Mouse (Mus musculus) kidney, postnatal 0 days (tissue): ENCODE measurements at regions not wholly inside any gene's neighbourhood (a gene's known extent, or its start where the extent isn't known, plus 50 kb on each side); places are given as distances from the start of the nearest gene placed in this dataset.
A peak's percentile ranks its signal among the peaks of the same experiment; 100 is the strongest.

Experiments
- ATAC-seq: fragments of 200-750 bp; cut with Nextera tagmentation; replicated peaks from 2 replicates; pipeline ENCODE4 v1.8.0; 2017; ENCODE audit warnings: low read depth, moderate number of reproducible peaks, moderate TSS enrichment, moderate library complexity; ENCODE audit not compliant: low FRiP score
- DNase-seq: peaks from one replicate; pipeline ENCODE4 v3.0.0-alpha.2; 2016; ENCODE audit warnings: low spot score
- H3K27ac ChIP-seq: fragments of 300-500 bp; sonication (generic); 2 replicates; pipeline ENCODE4 v1.5.1; 2014; ENCODE audit warnings: mild to moderate bottlenecking
- H3K27me3 ChIP-seq: fragments of 300-500 bp; sonication (generic); 2 replicates; pipeline ENCODE4 v1.6.1; 2014; ENCODE audit warnings: low read length, mixed read lengths; ENCODE audit not compliant: insufficient read depth
- H3K36me3 ChIP-seq: fragments of 300-500 bp; sonication (generic); 2 replicates; pipeline ENCODE4 v1.6.1; 2014; ENCODE audit warnings: low read length, mixed read lengths; ENCODE audit not compliant: insufficient read depth
- H3K4me1 ChIP-seq: fragments of 300-500 bp; sonication (generic); replicated peaks from 2 replicates; pipeline ENCODE4 v1.6.1; 2014; ENCODE audit warnings: antibody characterized with exemption, low read length, mixed read lengths; ENCODE audit not compliant: insufficient read depth
- H3K4me2 ChIP-seq: fragments of 300-500 bp; sonication (generic); 2 replicates; pipeline ENCODE4 v1.6.1; 2014; ENCODE audit warnings: mild to moderate bottlenecking, low read length, moderate library complexity, mixed read lengths
- H3K4me3 ChIP-seq: fragments of 300-500 bp; sonication (generic); replicated peaks from 2 replicates; pipeline ENCODE4 v1.5.1; 2014; ENCODE audit warnings: low read depth, low read length
- H3K9ac ChIP-seq: fragments of 300-500 bp; sonication (generic); 2 replicates; pipeline ENCODE4 v1.6.1; 2014; ENCODE audit warnings: low read depth, low read length
- H3K9me3 ChIP-seq: fragments of 300-500 bp; sonication (generic); replicated peaks from 2 replicates; pipeline ENCODE4 v1.6.1; 2016; ENCODE audit warnings: low read length, inconsistent platforms, mixed read lengths
- CTCF ChIP-seq: IDR thresholded peaks from 2 replicates; pipeline ENCODE4 v1.5.1; 2016; ENCODE audit warnings: antibody characterized with exemption, low read depth, mild to moderate bottlenecking, moderate library complexity
- WGBS: fragments of 180-500 bp; shearing (Covaris S2); extraction: QIAGEN DNeasy Blood & Tissue Kit; methylation state at CpG from one replicate; pipeline ENCODE4 v1.1.7; 2014; 5-methylcytosine and 5-hydroxymethylcytosine counted together

- Histone ChIP-seq H3K9ac (no peak overlapping the region), H3K27me3 (no peaks in the 10 kb centered on the region), H3K9me3 (no peaks in the 10 kb centered on the region), H3K4me2 (no peak overlapping the region), H3K36me3 (no peaks in the 10 kb centered on the region), H3K27ac (no peak overlapping the region), H3K4me3 (no peak overlapping the region), H3K4me1 (no peaks in the 10 kb centered on the region)
- DNase-seq (no peak), ATAC-seq (no peak)
- 80% methylated on average over 2 of the region's 2 CpGs for WGBS
- no peak for TF ChIP-seq CTCF
These were observed 619.1 kb upstream of the Manea start for GRCm38 (mm10) chr4:26965831-26966230.

GRCm38 (mm10) chr4:26964850-26965249, 618.2 kb upstream of the Manea start:
- H3K9me3 ChIP-seq = no peaks in the 10 kb centered on the region
- TF ChIP-seq CTCF = no peak
- WGBS = 77% methylated on average over 2 of the region's 2 CpGs
- H3K4me3 ChIP-seq = no peak overlapping the region
- no peaks in the 10 kb centered on the region for H3K36me3 ChIP-seq
- no peak overlapping the region for H3K9ac ChIP-seq
- no peak overlapping the region for H3K27ac ChIP-seq
- no peaks in the 10 kb centered on the region for H3K27me3 ChIP-seq
- DNase-seq = no peak
- no peak for ATAC-seq
- no peaks in the 10 kb centered on the region for H3K4me1 ChIP-seq
- no peak overlapping the region for H3K4me2 ChIP-seq

- DNase-seq (no peak), ATAC-seq (no peak)
- H3K4me2 ChIP-seq = no peak overlapping the region
- no peak overlapping the region for H3K4me3 ChIP-seq
- H3K9me3 ChIP-seq = no peaks in the 10 kb centered on the region
- WGBS = 85% methylated on average over 2 of the region's 2 CpGs
- no peak overlapping the region for H3K27ac ChIP-seq
- no peaks in the 10 kb centered on the region for H3K4me1 ChIP-seq
- H3K27me3 ChIP-seq = no peaks in the 10 kb centered on the region
- no peak overlapping the region for H3K9ac ChIP-seq
- H3K36me3 ChIP-seq = no peaks in the 10 kb centered on the region
- no peak for TF ChIP-seq CTCF
These were observed 597.9 kb upstream of the Manea start for GRCm38 (mm10) chr4:26944617-26945016.

- H3K4me3 ChIP-seq = no peak overlapping the region
- WGBS = 60% methylated on average over 10 of the region's 10 CpGs
- H3K9ac ChIP-seq = no peak overlapping the region
- H3K9me3 ChIP-seq = no peaks in the 10 kb centered on the region
- ATAC-seq = 0 out of 2 replicates have a peak, but pooled peaks have one; percentile 33
- H3K36me3 ChIP-seq = no peaks in the 10 kb centered on the region
- no peaks in the 10 kb centered on the region for H3K27me3 ChIP-seq
- TF ChIP-seq CTCF = no peak
- H3K4me1 ChIP-seq = no peaks in the 10 kb centered on the region
- peak; percentile 64 for DNase-seq
- no peak overlapping the region for H3K27ac ChIP-seq
- H3K4me2 ChIP-seq = no peak overlapping the region
These were observed 587.5 kb upstream of the Manea start for GRCm38 (mm10) chr4:26933988-26934798.

- H3K27me3 ChIP-seq = no peaks in the 10 kb centered on the region
- 56% methylated on average over 6 of the region's 6 CpGs for WGBS
- no peak overlapping the region for H3K27ac ChIP-seq
- H3K9me3 ChIP-seq = no peaks in the 10 kb centered on the region
- no peak overlapping the region for H3K4me3 ChIP-seq
- no peaks in the 10 kb centered on the region for H3K4me1 ChIP-seq
- ATAC-seq (no peak), DNase-seq (peak; percentile 77)
- no peak overlapping the region for H3K4me2 ChIP-seq
- no peaks in the 10 kb centered on the region for H3K36me3 ChIP-seq
- peak; percentile 70 for TF ChIP-seq CTCF
- H3K9ac ChIP-seq = no peak overlapping the region
These were observed 583.3 kb upstream of the Manea start for GRCm38 (mm10) chr4:26929879-26930481.

- TF ChIP-seq CTCF = no peak
- Histone ChIP-seq H3K27ac (no peak overlapping the region), H3K9ac (no peak overlapping the region), H3K4me3 (no peak overlapping the region), H3K9me3 (no peaks in the 10 kb centered on the region), H3K27me3 (no peaks in the 10 kb centered on the region), H3K36me3 (no peaks in the 10 kb centered on the region), H3K4me1 (no peaks in the 10 kb centered on the region), H3K4me2 (no peak overlapping the region)
- no peak for DNase-seq
- WGBS = 73% methylated on average over 3 of the region's 3 CpGs
- ATAC-seq = no peak
These were observed 579.4 kb upstream of the Manea start for GRCm38 (mm10) chr4:26926060-26926459.
